Mouse (Mus musculus) layer of hippocampus, adult 2 months (tissue): Measurements from ENCODE around the gene Nog. TPM values are rescaled to one million over a fixed set of nuclear protein-coding genes. Genes with fewer than 3 reads are reported as not detected.

Experiments used
- DNase-seq, 2 experiments: peaks; one replicate each; pipeline ENCODE4 v3.0.0; 2022; ENCODE audit warnings: low spot score in 2 of 2
- H3K27ac ChIP-seq: fragments of 200-600 bp; 2 replicates; pipeline ENCODE4 v1.8.1; 2022
- H3K4me3 ChIP-seq: fragments of 200-600 bp; 2 replicates; pipeline ENCODE4 v1.8.1; 2022; ENCODE audit warnings: mild to moderate bottlenecking
- CTCF ChIP-seq: fragments of 200-600 bp; conservative IDR thresholded peaks from 2 replicates; pipeline ENCODE4 v1.8.1; 2022; ENCODE audit warnings: antibody characterized with exemption, mild to moderate bottlenecking, moderate library complexity
- total RNA-seq, 2 experiments: library from RNA; stranded (reverse); gene quantifications; 2 replicates each; pipeline ENCODE4 v1.2.3; 2021

The Nog gene
- total RNA-seq, 2 experiments from 2014 or later, result 8.0 to 8.6 TPM

DNA sequence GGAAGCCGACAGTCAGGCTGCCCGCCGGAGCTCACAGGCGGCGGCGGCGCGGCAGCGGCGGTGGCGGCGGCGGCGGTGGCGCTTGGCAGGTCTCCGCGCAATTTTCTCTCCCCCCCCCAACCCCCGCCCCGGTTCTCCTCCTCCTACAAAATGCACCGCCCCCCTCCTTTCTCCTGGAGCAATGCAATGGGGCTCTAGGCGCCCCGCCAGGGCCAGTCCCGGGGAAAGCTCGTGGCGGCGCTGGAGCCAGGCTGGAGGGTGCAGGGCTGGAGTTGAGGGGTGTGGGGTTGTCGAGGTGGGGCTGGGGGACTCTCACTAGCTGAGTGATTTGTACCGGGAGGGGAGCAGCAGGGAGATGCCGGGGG is 666 bp upstream of the Nog start:
- DNase-seq, result peak; percentile 74 to 78
- no peak for TF ChIP-seq CTCF
- Histone ChIP-seq H3K27ac (peak overlapping the region; percentile 72), H3K4me3 (peak overlapping the region; percentile 76)

DNA sequence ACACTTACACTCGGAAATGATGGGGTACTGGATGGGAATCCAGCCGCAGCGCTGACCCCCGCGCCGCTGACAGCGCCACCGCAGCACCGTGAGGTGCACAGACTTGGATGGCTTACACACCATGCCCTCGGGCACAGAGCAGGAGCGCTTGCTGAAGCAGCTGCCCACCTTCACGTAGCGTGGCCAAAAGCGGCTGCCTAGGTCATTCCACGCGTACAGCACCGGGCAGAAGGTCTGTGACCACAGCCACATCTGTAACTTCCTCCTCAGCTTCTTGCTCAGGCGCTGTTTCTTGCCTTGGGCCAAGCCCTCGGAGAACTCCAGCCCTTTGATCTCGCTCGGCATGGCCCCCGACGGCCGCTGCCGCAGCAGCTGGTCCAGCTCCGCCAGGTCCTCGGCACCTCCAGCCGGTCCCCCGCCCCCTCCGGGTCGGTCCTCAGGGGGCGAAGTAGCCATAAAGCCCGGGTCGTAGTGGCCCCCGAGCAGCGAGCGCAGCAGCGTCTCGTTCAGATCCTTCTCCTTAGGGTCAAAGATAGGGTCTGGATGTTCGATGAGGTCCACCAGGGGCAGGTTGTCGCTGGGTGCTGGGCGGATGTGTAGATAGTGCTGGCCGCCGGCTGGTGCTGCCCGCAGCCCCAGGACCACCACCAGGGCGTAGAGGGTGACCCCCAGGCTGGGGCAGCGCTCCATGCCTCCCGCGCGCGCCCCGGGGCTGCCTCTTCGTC is 639 bp downstream of the Nog start:
- Histone ChIP-seq H3K27ac (peak overlapping the region; percentile 72), H3K4me3 (peak overlapping the region; percentile 76)
- no peak for DNase-seq
- TF ChIP-seq CTCF, result no peak

DNA sequence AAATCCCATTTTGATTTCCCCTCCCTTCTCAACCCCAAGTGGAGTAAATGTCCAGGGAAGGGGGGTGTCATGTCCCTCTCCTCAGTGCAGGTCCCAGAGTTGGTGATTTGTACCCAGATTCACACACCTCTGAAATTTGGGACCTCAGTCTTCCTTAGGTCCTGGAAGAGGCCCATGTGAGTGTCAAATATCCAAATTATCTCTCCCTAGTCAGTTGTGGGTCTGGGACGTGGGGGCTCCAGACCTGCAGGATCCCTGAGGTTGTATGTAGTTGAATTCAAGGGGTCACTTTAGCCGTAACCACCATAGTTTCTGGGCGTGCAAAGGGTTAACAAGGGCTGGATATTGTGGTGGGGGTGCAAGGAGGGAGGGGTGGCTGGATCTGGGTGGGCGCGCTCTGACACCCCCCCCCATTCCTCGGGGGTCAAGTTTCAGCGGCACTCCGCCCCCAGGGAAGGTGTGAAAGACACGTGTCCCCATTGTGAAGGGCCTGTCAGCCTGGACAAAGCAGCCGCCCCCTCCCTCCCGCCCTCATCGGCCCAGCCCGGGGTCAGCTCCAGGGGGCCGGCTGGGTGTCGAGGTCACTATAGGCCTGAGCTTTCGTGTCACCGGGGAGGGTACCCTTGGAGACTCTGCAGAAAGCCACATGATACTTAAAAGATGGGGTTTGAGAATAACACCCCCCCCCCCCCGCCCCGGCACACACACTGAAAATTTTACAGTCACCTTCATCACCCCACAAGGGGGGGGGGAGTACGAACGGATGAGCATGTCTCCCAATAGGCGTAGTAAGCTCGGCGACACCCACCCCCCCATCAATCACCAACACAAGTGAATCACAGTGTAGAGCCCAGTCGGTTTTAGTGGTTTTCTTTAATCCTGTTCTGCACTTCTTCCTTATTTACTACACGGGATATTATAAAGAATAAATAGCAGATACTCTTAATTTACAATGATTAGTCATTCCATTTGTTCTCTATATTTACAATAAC is 2.1 kb downstream of the Nog start:
- peak overlapping the region; percentile 76; the same call in 1 of the 2 replicates for H3K4me3 ChIP-seq
- TF ChIP-seq CTCF, result no peak
- no peak for DNase-seq
- no peak overlapping the region for H3K27ac ChIP-seq

DNA sequence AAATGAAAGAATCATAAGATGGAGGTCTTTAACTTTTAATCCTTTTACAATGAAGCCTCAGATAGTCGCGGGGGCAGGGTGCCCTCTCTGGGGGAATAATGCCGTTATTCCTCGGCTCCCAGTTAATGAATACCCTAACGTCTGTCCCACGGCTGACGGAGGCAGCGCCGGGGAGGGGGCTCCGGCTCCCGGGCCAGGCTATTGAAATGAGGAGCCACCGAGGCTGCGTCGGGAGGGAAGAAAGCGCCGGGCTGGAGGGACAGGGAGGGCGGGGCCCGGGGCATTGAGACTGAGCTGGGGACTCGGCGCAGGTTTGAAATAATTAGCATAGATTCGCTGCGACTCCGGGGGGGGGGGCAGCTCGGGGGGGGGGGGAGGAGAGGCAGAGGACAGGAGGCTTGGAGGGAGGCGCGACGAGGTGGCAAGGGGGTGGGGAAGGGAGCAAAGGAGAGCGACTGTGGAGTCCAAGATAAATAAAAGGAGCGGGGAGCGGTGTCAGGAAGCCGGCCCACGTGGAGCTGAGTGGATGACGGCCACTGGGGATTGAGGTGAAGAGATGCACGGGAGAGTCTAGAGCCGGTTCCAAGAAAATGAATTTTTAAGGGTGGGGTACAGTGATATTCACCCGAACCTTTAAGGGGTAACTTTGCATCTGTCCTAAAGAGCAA is 2.9 kb downstream of the Nog start:
- peak overlapping the region; percentile 55 for H3K4me3 ChIP-seq
- TF ChIP-seq CTCF, result no peak
- H3K27ac ChIP-seq, result no peak overlapping the region
- DNase-seq, result no peak

DNA sequence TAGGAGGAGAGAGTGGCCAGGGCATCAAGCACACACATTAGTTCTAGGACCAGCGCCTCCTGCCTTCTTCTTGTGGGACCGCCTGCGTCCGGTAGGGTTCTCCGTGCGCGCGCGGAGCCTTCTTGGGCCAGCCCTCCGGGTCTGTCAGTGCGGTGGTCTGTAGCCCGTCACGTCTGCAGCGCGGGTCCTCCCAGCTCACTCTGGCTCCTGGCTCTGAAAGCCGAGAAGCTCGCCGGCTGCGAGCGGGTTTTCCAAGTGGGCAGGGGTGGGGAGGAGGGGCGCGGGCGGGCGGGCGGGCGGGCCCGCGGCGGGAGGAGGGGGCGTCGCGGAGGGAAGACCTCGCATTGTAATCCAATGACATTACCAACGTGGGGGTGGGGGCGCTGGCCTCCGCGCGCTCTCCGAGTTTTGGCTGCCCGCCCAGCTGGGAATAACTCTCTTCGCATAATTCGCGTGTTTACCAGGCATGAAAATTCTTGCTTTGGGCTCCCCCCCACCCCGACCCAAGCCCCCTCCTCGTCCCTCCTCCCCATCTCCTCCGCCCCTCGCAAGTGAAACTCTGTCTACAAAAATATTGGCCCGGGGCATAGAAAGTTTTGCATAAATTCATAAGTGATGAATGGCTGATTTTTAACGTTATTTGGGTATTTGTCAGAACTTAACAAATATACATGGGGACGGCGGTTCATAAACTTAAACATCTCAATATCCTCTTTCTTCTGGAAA is 3.7 kb downstream of the Nog start:
- DNase-seq, result peak in 1 of 2 experiments; percentile 33
- peak overlapping the region; percentile 55 for H3K4me3 ChIP-seq
- no peak overlapping the region for H3K27ac ChIP-seq
- peak; percentile 60 for TF ChIP-seq CTCF

DNA sequence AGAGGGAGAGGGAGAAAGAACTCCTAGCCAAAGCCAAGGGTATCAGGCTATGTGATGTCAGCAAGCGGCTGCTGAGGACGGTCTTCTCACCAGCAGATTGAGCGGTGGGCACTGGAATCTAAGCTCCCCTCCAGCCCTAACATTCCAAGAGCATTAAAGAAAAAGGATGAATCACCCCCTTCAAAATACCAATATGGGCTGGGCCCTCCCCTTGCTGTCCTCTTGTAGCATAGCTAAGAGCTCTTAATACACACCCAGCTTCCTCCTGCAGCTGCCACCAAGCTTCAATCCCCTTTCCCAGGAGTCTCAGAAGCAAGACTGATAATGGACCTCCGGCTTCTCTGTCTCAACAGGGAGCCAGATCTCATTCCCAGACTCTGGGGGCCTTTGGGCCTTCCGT is 4.6 kb downstream of the Nog start:
- DNase-seq, result no peak
- H3K27ac ChIP-seq, result no peak overlapping the region
- no peak overlapping the region for H3K4me3 ChIP-seq
- no peak for TF ChIP-seq CTCF

DNA sequence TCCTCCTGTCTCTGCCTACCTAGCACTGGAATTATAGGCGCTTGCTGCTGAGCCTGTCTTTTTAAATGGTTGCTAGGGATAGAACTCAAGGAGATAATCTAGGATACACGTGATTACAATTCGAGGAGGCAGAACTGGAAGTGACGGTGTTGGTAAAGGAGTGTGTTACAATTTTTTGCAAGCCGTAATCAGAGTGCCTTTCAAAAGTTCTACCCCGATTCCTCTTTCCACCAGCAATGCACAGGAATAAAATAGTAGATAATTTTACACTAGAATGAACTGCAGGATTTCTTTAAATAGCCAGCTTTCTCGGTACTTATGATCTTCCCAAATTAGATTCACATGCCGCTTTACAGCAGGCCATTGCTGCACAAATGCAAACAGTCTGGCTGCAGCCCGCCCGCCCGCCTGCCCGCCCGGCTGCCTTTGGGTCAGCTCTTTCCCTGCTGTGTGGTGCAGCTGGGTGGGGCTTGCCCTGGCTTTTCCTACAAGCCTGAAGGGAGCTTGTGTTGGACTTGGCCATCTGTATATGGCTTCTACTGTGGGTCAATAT is 32.2 kb downstream of the Nog start:
- no peak for DNase-seq
- Histone ChIP-seq H3K4me3 (no peak overlapping the region), H3K27ac (no peak overlapping the region)
- no peak for TF ChIP-seq CTCF

DNA sequence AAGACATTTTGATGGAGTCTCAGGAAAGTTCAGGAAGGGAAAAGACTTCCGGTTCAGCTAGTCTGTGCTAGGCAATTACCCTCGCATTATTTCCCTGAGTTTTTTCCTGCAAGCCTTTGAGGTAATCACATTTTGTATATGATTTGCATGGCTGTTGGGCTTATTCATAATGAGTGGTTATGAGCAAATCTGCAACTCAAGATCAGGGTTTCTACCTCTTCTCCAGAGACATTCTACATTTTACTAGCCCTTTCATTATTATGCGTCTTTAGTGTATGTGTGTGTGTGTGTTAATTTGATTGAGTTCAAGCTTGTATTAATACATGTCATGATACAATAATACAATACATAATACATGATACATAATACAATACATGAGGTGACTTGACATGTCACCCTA is 34.6 kb downstream of the Nog start:
- no peak for TF ChIP-seq CTCF
- Histone ChIP-seq H3K27ac (no peak overlapping the region), H3K4me3 (no peak overlapping the region)
- DNase-seq, result no peak

DNA sequence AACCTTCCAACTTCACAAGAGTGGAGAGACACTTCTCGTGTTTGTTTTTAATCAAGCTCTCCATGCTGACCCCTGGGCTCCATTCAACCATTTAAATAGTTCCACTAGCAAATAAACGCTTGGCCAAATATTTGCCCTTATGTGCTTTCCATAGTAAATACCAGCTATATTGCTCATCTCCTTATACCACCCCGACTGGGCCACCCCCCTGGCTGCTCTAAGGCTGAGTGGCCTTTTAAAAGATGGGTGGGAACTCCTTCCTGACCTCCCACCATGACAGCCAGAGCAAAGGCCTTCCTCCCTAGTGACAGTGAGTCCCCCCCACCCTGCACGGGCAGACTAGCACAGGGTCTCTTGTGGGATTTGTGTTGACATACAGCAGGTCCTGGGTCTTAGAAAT is 37.1 kb downstream of the Nog start:
- no peak for DNase-seq
- Histone ChIP-seq H3K27ac (no peak overlapping the region), H3K4me3 (no peak overlapping the region)
- TF ChIP-seq CTCF, result no peak

DNA sequence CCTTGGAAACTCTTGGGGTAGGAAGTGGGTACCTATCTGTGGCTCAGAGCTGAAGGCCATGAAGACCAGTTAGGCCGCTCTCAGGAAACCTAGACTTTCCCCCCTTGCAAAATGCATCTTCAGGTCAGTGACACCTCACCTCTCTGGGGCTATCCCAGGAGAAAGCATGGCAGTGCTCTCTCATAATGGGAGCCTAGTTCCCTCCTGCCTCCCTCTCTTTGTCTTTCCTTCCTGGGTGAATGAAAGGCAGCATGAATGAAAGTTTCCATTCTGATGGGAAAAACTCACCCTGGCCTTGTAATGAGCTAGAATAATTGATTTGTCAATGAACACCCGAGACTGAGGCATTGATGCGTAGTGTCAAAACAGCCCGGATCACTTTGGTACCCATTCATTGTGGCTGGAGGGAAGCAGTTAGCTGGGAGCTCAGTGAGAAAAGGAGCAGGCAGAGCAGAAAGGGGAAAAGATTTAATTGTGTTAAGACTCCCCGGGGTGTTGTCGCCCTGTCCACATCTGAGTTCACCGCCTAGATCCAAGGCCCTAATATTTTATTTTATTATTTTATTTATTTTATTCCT is 42.7 kb downstream of the Nog start:
- no peak for DNase-seq
- TF ChIP-seq CTCF, result no peak
- H3K27ac ChIP-seq, result no peak overlapping the region
- no peak overlapping the region for H3K4me3 ChIP-seq

DNA sequence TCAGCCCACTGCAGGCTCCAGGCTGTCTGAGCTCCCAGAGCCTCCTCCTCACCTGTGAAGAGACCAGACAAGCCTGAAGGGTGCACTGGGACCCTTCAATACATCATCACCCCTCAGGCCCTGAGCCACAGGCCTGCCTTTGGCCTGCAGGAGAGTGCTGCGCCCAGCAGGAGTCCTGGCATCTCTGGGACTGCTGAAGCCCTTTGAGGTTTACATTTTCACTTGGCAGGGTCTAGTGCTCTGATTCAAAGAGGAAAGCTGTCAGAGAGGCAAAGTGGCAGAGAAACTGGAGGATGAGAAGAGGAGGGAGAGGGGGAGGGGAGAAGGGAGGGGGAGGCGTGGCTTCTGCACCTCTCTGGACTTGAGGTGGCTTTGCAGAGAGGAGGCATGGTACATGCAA is 44.2 kb downstream of the Nog start:
- no peak overlapping the region for H3K27ac ChIP-seq
- TF ChIP-seq CTCF, result no peak
- H3K4me3 ChIP-seq, result no peak overlapping the region
- DNase-seq, result no peak

DNA sequence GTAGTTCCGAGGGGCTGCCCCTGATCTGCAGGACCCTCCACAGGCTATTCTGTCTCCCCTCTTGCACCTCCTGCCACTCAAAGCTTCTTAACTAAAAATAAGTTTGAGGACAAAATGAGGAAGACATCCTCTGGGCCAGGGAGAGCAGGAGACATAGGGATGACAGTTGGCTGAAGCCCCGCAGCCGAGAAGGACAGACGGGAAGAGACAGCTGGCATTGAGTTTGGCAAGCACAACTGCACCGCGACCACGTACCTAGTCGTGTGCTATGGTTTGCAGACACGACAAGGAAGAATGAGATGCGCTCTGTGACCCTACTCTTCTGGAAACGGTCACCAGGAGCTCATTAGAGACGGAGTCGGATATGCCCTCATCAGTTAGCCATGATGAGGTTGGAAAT is 48.2 kb downstream of the Nog start:
- DNase-seq, result no peak
- TF ChIP-seq CTCF, result no peak
- Histone ChIP-seq H3K27ac (no peak overlapping the region), H3K4me3 (no peak overlapping the region)

Other genes starting within 250 kb of the Nog start
- 10 to 100 TPM; 49.5 to 49.7 TPM for gene Dgke, start 235.5 kb downstream of the Nog start, total RNA-seq
- gene Gm525, start 228.5 kb downstream of the Nog start, total RNA-seq, result not detected